Comparison of ENCODE assay signal across 18 mouse cellular contexts in the genomic region with DNA sequence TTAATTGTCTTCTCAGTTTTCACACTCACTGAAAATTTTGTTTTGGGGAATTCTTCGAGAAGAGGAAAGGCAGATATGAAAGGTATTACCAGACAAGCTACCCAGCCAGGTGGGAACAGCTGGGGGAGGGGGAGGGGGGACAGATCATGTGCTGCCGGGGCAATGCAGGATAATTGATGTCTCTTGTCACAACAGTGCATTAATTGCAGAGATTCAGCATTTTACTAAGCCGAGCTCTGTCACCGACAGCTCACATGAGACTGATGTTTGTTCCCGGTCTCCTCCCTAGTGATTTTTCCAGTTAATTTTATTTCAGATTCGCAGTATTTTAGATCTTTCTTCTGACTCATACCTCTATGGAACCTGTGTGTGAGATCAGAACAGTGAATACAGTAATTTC.
"Had no signal": no experiment of that assay in that cellular context is flagged by ENCODE, and none has a peak within 500 bp of the region (broad histone marks: within the 10 kb centered on the region; RNA-seq: fewer than 3 reads in every experiment).

No protein-coding gene starts in this region.

- DNase-seq: kidney, postnatal 10 days; kidney, postnatal 4 days; liver; liver, embryonic 13.5 days; liver, postnatal 0 days; lung, postnatal 14 days; retina, postnatal 1 day; right cerebral cortex, postnatal 4 days; spleen, adult 18-20 months; thymus, adult 2 months; thymus, postnatal 25 days had no signal

- H3K4me2 ChIP-seq: limb, embryonic 12.5 days; liver, embryonic 13.5 days; lung, embryonic 15.5 days; midbrain, embryonic 11.5 days; midbrain, embryonic 15.5 days; neural tube, embryonic 12.5 days had no signal

- H3K27me3 ChIP-seq: limb, embryonic 12.5 days; liver, embryonic 13.5 days; lung, embryonic 15.5 days; megakaryocyte, embryonic 14.5 days; midbrain, embryonic 15.5 days; neural tube, embryonic 12.5 days had no signal

- H3K4me3 ChIP-seq: limb, embryonic 12.5 days; liver, embryonic 13.5 days; lung, embryonic 15.5 days; megakaryocyte, embryonic 14.5 days; midbrain, embryonic 15.5 days; neural tube, embryonic 12.5 days had no signal

- H3K9ac ChIP-seq: limb, embryonic 12.5 days; liver, embryonic 13.5 days; liver, postnatal 0 days; lung, embryonic 15.5 days; midbrain, embryonic 15.5 days; neural tube, embryonic 12.5 days had no signal

- H3K9me3 ChIP-seq: liver, embryonic 13.5 days; lung, embryonic 15.5 days; midbrain, embryonic 15.5 days; neural tube, embryonic 12.5 days had no signal

- ATAC-seq: liver, postnatal 0 days; midbrain, embryonic 15.5 days had no signal

- H3K4me1 ChIP-seq: limb, embryonic 12.5 days; liver, embryonic 13.5 days; lung, embryonic 15.5 days; megakaryocyte, embryonic 14.5 days; midbrain, embryonic 15.5 days; neural tube, embryonic 12.5 days had no signal

- H3K36me3 ChIP-seq: limb, embryonic 12.5 days; liver, embryonic 13.5 days; lung, embryonic 15.5 days; midbrain, embryonic 15.5 days; neural tube, embryonic 12.5 days had no signal

- H3K27ac ChIP-seq: limb, embryonic 12.5 days; liver, embryonic 13.5 days; lung, embryonic 15.5 days; macrophage; midbrain, embryonic 15.5 days; neural tube, embryonic 12.5 days had no signal
